Mouse (Mus musculus): Measurements from ENCODE around the gene Smim27. TPM values are rescaled to one million over a fixed set of nuclear protein-coding genes. Genes with fewer than 3 reads are reported as not detected.
A peak's percentile ranks its signal among the peaks of the same experiment; 100 is the strongest.

Smim27 gene
- 21.1 and 25.0 TPM in 2 replicates for polyA plus RNA-seq (2014; fragmentation: Nextera tagmentation; extraction: Ambion mirVana)

DNA sequence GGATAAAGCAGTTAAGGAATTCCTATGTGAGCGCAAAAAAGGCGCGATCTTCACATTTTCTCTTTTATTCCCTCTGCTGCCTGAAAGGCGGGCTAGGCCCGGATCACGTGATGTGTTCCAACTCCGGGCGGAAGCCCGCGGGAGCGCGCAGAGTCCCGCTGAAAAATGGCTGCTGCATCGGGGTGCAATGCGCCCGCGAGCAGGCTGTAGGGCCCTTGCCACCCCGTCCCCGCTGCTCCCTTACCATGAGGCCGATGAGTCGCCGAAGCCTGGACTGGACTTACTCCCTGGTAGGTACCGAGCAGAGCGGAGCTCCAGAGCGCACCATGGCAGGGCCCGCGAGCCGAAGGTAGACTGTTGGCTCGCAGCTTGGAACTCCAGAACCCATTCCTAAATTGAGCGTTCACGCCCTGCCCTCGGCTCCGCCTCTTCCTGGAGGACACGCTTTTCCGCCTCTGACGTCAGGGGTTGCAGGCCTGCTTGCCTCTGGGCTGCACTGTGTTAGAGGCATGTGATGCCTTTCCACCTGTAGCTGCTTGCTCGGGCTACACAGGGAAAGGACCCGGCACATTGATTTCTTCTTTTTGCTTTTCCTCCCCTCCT is at the start of gene Smim27, which contains the start of gene Topors:
TSS of gene Smim27 (plus strand) at position 150 of the 603 bp plus-strand sequence.
TSS of gene Topors (minus strand) at position 421 of the 603 bp plus-strand sequence.
- peaks cover 7% of the 10 kb centered on the region; the same call in 1 of the 2 replicates for H3K36me3 ChIP-seq (ENCODE audit: control insufficient read depth, insufficient read depth, low read length)
- no peaks in the 10 kb centered on the region for H3K9me3 ChIP-seq (ENCODE audit: control insufficient read depth, low read length)
- peaks cover 13% of the 10 kb centered on the region for H3K4me1 ChIP-seq (replicated peaks; ENCODE audit: control insufficient read depth, insufficient read depth, low read length)
- DNase-seq (ENCODE audit: low spot score) (peak; percentile 92), ATAC-seq (replicated peaks; ENCODE audit: low FRiP score) (peak; percentile 94)
- H3K4me3 ChIP-seq (ENCODE audit: low read depth, low read length): peak within 1 kb of the TSS; percentile 89
- peak within 1 kb of the TSS; percentile 94 for H3K9ac ChIP-seq (ENCODE audit: low read depth, low read length)
- peak within 1 kb of the TSS; percentile 96 for H3K4me2 ChIP-seq
- no peaks in the 10 kb centered on the region for H3K27me3 ChIP-seq (replicated peaks; ENCODE audit: control insufficient read depth, insufficient read depth, low read length)
- under 1% methylated on average over 38 of the region's 38 CpGs for WGBS
- H3K27ac ChIP-seq (ENCODE audit: low read depth, low read length): peak within 1 kb of the TSS; percentile 98

- Histone ChIP-seq H3K4me2 (peak overlapping the region; percentile 35), H3K4me3 (ENCODE audit: low read depth, low read length) (no peak overlapping the region), H3K27me3 (replicated peaks; ENCODE audit: control insufficient read depth, insufficient read depth, low read length) (peaks cover 10% of the 10 kb centered on the region), H3K4me1 (replicated peaks; ENCODE audit: control insufficient read depth, insufficient read depth, low read length) (no peaks in the 10 kb centered on the region), H3K9ac (ENCODE audit: low read depth, low read length) (no peak overlapping the region), H3K27ac (ENCODE audit: low read depth, low read length) (no peak overlapping the region), H3K9me3 (ENCODE audit: control insufficient read depth, low read length) (no peaks in the 10 kb centered on the region), H3K36me3 (ENCODE audit: control insufficient read depth, insufficient read depth, low read length) (no peaks in the 10 kb centered on the region)
- ATAC-seq (replicated peaks; ENCODE audit: low FRiP score) (no peak), DNase-seq (ENCODE audit: low spot score) (no peak)
- WGBS: 18% methylated on average over 12 of the region's 12 CpGs
These were observed 48.9 kb upstream of the Smim27 start for GRCm38 (mm10) chr4:40220437-40220836.

DNA sequence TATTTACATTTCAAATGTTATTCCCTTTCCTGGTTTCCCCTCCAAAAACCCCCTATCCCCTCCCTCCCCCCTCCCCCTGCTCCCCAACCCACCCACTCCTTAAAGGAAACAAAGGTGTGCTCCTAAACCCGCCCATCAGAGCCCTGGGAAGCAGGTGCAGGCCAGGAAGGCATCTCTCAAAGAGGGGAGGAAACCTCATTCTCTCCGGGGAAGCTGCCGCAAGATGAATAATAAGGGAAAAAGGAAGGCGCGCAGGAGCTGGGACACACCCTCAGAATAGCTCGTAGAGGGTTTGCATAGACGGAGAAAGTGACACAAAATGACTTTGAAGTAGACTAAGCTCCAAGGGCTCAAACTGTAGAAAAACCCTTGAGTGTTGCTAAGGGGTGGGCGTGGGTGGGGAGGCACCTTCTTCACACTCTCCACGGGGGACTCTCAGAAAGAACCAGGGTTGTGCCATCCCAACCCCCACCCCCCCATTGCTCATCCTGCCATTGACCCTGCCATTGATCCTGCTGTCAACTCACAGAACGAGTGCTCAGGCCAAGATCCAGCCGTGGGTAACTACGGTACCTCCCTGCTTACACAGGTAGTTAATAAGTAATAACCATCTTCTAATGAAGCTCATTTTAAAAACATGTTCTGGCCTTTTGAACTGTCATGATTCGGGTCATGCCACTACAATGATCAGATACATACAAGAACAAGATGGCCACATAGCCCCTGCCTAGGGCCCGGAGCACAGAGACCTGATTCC is 48.2 kb upstream of the Smim27 start:
- no peak overlapping the region for H3K9ac ChIP-seq (ENCODE audit: low read depth, low read length)
- peaks cover 10% of the 10 kb centered on the region for H3K27me3 ChIP-seq (replicated peaks; ENCODE audit: control insufficient read depth, insufficient read depth, low read length)
- H3K4me3 ChIP-seq (ENCODE audit: low read depth, low read length): no peak overlapping the region
- ATAC-seq (replicated peaks; ENCODE audit: low FRiP score): no peak
- no peaks in the 10 kb centered on the region for H3K36me3 ChIP-seq (ENCODE audit: control insufficient read depth, insufficient read depth, low read length)
- no peaks in the 10 kb centered on the region for H3K4me1 ChIP-seq (replicated peaks; ENCODE audit: control insufficient read depth, insufficient read depth, low read length)
- no peaks in the 10 kb centered on the region for H3K9me3 ChIP-seq (ENCODE audit: control insufficient read depth, low read length)
- 28% methylated on average over 14 of the region's 14 CpGs for WGBS
- no peak for DNase-seq (ENCODE audit: low spot score)
- no peak overlapping the region; the same call in 1 of the 2 replicates for H3K4me2 ChIP-seq
- H3K27ac ChIP-seq (ENCODE audit: low read depth, low read length): no peak overlapping the region

- Histone ChIP-seq H3K27me3 (replicated peaks; ENCODE audit: control insufficient read depth, insufficient read depth, low read length) (peaks cover 10% of the 10 kb centered on the region), H3K9me3 (ENCODE audit: control insufficient read depth, low read length) (no peaks in the 10 kb centered on the region), H3K4me2 (no peak overlapping the region), H3K4me3 (ENCODE audit: low read depth, low read length) (no peak overlapping the region), H3K36me3 (ENCODE audit: control insufficient read depth, insufficient read depth, low read length) (no peaks in the 10 kb centered on the region), H3K9ac (ENCODE audit: low read depth, low read length) (no peak overlapping the region), H3K4me1 (replicated peaks; ENCODE audit: control insufficient read depth, insufficient read depth, low read length) (no peaks in the 10 kb centered on the region), H3K27ac (ENCODE audit: low read depth, low read length) (no peak overlapping the region)
- 43% methylated on average over 21 of the region's 21 CpGs for WGBS
- ATAC-seq (replicated peaks; ENCODE audit: low FRiP score) (no peak), DNase-seq (ENCODE audit: low spot score) (no peak)
These were observed 47.3 kb upstream of the Smim27 start for GRCm38 (mm10) chr4:40221876-40222585.

DNA sequence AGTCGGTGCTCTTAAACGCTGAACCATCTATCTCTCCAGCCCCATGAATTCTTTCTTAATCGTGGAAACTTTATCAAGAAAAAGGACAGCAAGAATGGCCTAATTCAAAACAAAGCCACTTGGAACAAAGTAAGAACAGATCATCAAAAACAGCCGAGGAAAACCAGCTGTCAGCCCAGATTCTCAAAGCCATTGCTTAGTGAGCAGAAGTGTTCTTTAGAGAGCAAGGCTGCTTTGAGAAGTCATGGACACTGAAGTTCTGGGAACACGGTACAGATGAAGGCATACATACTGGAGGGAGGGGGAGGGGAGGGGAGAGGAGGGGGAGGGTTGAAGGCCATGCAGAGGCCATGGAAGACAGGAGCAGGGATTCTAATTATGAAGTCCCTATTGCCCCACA is 43.3 kb upstream of the Smim27 start:
- Histone ChIP-seq H3K4me1 (replicated peaks; ENCODE audit: control insufficient read depth, insufficient read depth, low read length) (no peaks in the 10 kb centered on the region), H3K9me3 (ENCODE audit: control insufficient read depth, low read length) (no peaks in the 10 kb centered on the region), H3K36me3 (ENCODE audit: control insufficient read depth, insufficient read depth, low read length) (no peaks in the 10 kb centered on the region), H3K27me3 (replicated peaks; ENCODE audit: control insufficient read depth, insufficient read depth, low read length) (peaks cover 7% of the 10 kb centered on the region), H3K9ac (ENCODE audit: low read depth, low read length) (no peak overlapping the region), H3K4me3 (ENCODE audit: low read depth, low read length) (no peak overlapping the region), H3K4me2 (no peak overlapping the region), H3K27ac (ENCODE audit: low read depth, low read length) (no peak overlapping the region)
- no peak for DNase-seq (ENCODE audit: low spot score)
- ATAC-seq (replicated peaks; ENCODE audit: low FRiP score): no peak
- WGBS: 73% methylated on average over 5 of the region's 5 CpGs

DNA sequence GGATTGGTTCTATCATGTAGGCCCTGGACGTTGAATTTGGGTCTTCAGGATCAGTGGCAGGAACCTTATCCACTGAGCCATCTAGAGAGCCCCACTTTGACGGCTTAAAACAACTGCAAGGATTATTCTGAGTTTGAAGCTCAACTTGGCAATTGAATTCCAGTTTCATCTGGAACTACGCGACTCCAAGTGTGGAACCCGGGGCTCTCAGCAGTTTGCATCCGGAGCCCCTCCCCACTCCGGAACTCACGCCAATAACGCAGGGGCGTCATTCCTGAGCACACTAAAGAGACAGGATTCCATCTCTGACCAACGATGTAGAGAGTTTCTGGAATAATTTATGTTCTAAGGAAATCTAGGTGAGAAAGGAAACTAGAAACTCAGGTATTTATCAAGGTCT is 42.2 kb upstream of the Smim27 start:
- H3K4me1 ChIP-seq (replicated peaks; ENCODE audit: control insufficient read depth, insufficient read depth, low read length): no peaks in the 10 kb centered on the region
- DNase-seq (ENCODE audit: low spot score) (no peak), ATAC-seq (replicated peaks; ENCODE audit: low FRiP score) (no peak)
- peaks cover under 1% of the 10 kb centered on the region; the same call in 1 of the 2 replicates for H3K27me3 ChIP-seq (replicated peaks; ENCODE audit: control insufficient read depth, insufficient read depth, low read length)
- H3K9ac ChIP-seq (ENCODE audit: low read depth, low read length): no peak overlapping the region
- no peaks in the 10 kb centered on the region for H3K36me3 ChIP-seq (ENCODE audit: control insufficient read depth, insufficient read depth, low read length)
- no peak overlapping the region for H3K4me2 ChIP-seq
- H3K9me3 ChIP-seq (ENCODE audit: control insufficient read depth, low read length): no peaks in the 10 kb centered on the region
- 82% methylated on average over 11 of the region's 11 CpGs for WGBS
- H3K4me3 ChIP-seq (ENCODE audit: low read depth, low read length): no peak overlapping the region
- no peak overlapping the region for H3K27ac ChIP-seq (ENCODE audit: low read depth, low read length)

GRCm38 (mm10) chr4:40227886-40228285 is 41.5 kb upstream of the Smim27 start:
- no peak overlapping the region for H3K4me3 ChIP-seq (ENCODE audit: low read depth, low read length)
- no peak for ATAC-seq (replicated peaks; ENCODE audit: low FRiP score)
- no peaks in the 10 kb centered on the region; the same call in 1 of the 2 replicates for H3K27me3 ChIP-seq (replicated peaks; ENCODE audit: control insufficient read depth, insufficient read depth, low read length)
- H3K36me3 ChIP-seq (ENCODE audit: control insufficient read depth, insufficient read depth, low read length): no peaks in the 10 kb centered on the region
- H3K4me2 ChIP-seq: no peak overlapping the region
- no peak overlapping the region for H3K9ac ChIP-seq (ENCODE audit: low read depth, low read length)
- no peak for DNase-seq (ENCODE audit: low spot score)
- H3K4me1 ChIP-seq (replicated peaks; ENCODE audit: control insufficient read depth, insufficient read depth, low read length): no peaks in the 10 kb centered on the region
- no peak overlapping the region for H3K27ac ChIP-seq (ENCODE audit: low read depth, low read length)
- no peaks in the 10 kb centered on the region for H3K9me3 ChIP-seq (ENCODE audit: control insufficient read depth, low read length)
- WGBS: 82% methylated on average over 7 of the region's 7 CpGs

DNA sequence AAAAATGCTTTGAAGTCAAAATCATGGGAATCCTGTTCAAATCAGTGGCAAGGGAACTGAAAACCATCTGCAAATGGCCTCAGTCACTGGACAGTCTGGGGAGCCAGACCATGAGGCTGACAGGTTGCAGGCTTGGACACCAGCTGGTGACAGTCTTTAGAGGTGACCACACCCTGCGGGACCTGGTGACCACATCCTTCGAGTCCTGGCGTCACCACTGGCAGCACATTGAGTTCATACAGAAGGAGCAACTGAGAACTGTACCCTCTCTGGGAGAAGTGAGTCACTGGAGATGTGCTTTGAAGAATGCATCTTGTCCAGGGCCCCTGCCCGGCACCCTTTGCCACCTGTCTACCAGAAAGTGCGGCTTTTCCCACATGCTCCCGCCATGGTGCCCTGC is 39.7 kb upstream of the Smim27 start:
- Histone ChIP-seq H3K36me3 (ENCODE audit: control insufficient read depth, insufficient read depth, low read length) (no peaks in the 10 kb centered on the region), H3K27me3 (replicated peaks; ENCODE audit: control insufficient read depth, insufficient read depth, low read length) (no peaks in the 10 kb centered on the region), H3K9ac (ENCODE audit: low read depth, low read length) (no peak overlapping the region), H3K9me3 (ENCODE audit: control insufficient read depth, low read length) (no peaks in the 10 kb centered on the region), H3K4me3 (ENCODE audit: low read depth, low read length) (no peak overlapping the region), H3K27ac (ENCODE audit: low read depth, low read length) (no peak overlapping the region), H3K4me2 (no peak overlapping the region), H3K4me1 (replicated peaks; ENCODE audit: control insufficient read depth, insufficient read depth, low read length) (no peaks in the 10 kb centered on the region)
- no peak for ATAC-seq (replicated peaks; ENCODE audit: low FRiP score)
- no peak for DNase-seq (ENCODE audit: low spot score)
- WGBS: 97% methylated on average over 6 of the region's 6 CpGs

Data from liver, embryonic 11.5 days (tissue).